Mouse (Mus musculus): ENCODE results near the gene Abcg8. TPM values are rescaled to one million over a fixed set of nuclear protein-coding genes. Genes with fewer than 3 reads are reported as not detected.

The Abcg8 gene
- polyA plus RNA-seq, 1 experiment from 2014 or later, result 0.17 TPM

DNA sequence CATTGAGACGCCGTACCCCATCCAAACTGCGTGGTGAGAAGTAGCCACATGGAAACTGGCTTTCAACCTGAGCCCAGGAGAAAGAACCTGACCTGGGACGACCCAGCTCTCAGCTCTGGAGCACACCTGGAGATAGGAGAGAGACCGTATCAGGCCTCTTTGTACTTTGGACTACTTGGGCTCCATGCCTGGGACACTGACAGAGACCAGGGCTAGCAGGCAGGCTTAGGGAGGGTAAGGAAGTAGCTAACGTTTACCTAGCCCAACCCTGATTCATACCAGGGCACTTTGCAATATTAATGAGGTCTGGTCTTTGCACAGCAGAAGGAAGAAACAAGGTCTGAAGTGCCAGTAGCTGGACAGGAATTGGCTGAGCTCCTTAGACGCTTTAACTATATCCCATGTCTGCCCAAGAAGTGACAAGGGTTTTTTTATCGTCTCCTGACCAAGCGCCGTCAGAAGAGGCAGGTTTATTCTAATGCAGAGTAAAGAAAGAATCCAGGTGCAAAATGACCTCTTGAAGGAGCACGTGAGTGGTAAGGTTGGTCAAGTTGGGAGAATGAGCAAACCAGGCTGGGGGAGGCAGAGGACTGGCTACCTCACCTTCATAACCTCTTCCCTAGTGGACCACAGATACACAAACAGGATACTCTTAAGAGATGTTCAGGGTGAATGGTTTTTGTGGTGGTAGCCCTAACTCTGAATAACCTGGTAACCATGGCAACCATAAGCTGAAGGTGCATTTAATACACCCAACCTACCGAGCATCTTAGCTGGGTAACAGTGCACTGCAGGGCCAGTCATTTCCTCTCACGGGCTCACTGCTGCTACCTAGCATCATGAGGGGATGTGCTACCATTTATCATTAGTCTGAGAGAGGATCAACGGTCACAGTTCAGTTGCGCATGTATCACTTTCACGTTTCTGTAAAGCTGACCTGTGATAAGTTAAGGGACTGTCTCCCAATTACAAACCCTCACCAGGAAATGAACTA, 3.4 kb upstream of the Abcg8 start:
- H3K27me3 ChIP-seq (ENCODE audit: control insufficient read depth, insufficient read depth, low read length), result no peaks in the 10 kb centered on the region; the same call in 1 of the 2 replicates
- H3K27ac ChIP-seq (ENCODE audit: low read length), result no peak overlapping the region
- WGBS, result 66% methylated on average over 16 of the region's 16 CpGs
- H3K9me3 ChIP-seq (replicated peaks; ENCODE audit: control insufficient read depth, low read length), result no peaks in the 10 kb centered on the region
- H3K4me3 ChIP-seq (ENCODE audit: low read length), result no peak overlapping the region
- H3K4me1 ChIP-seq (ENCODE audit: control insufficient read depth, insufficient read depth, low read length), result peaks cover 7% of the 10 kb centered on the region
- no peak overlapping the region for H3K4me2 ChIP-seq (ENCODE audit: low read depth, low read length)
- H3K9ac ChIP-seq (ENCODE audit: low read length), result no peak overlapping the region
- H3K36me3 ChIP-seq (ENCODE audit: control insufficient read depth, insufficient read depth), result no peaks in the 10 kb centered on the region
- no peak for ATAC-seq (replicated peaks; ENCODE audit: extremely low read depth, insufficient read depth, low FRiP score)

DNA sequence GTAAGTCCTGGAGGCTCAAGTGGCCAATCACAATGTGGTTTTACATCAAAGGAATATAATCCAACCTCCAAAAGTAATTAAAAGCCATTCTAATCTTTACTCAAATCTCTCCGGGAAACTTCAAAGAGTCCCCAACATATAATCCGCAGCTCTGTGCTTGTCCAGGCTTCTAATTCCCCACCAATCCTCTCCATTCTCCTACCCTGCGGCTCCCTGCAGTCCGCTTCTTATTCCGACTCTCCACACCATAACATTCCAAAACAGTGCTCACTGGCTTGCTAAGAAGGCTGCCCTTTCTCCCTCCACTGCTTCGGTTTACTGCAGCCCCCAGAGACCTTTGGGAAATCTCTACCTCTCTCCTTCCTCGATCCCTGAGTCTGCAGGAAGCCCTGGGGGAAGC, 2.1 kb upstream of the Abcg8 start:
- Histone ChIP-seq H3K4me3 (ENCODE audit: low read length) (no peak overlapping the region), H3K9ac (ENCODE audit: low read length) (no peak overlapping the region), H3K27me3 (ENCODE audit: control insufficient read depth, insufficient read depth, low read length) (no peaks in the 10 kb centered on the region; the same call in 1 of the 2 replicates), H3K9me3 (replicated peaks; ENCODE audit: control insufficient read depth, low read length) (no peaks in the 10 kb centered on the region), H3K4me2 (ENCODE audit: low read depth, low read length) (no peak overlapping the region), H3K36me3 (ENCODE audit: control insufficient read depth, insufficient read depth) (no peaks in the 10 kb centered on the region), H3K4me1 (ENCODE audit: control insufficient read depth, insufficient read depth, low read length) (peaks cover 7% of the 10 kb centered on the region), H3K27ac (ENCODE audit: low read length) (no peak overlapping the region)
- WGBS, result 55% methylated on average over 7 of the region's 7 CpGs
- ATAC-seq (replicated peaks; ENCODE audit: extremely low read depth, insufficient read depth, low FRiP score), result no peak

DNA sequence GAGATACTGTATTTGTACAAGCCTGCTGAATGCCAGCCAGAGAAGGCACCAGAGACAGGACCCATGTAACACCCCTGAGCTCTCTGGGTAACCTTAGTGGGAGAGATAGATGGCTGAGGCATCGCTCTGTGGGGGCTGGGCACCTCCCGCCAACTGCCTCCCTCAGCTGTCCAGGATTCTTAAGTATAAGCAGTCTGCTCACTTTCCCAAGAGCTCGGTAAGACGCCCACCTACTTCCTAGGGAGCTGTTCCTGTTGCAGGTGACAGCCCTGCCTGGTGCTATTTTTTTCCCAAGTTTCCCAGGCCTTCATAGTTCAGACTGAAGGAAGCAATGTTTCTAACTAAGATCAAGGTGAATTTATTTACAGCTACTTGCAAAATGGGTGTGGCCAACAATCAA, 898 bp upstream of the Abcg8 start:
- H3K27ac ChIP-seq (ENCODE audit: low read length), result no peak overlapping the region
- WGBS, result 43% methylated on average over 4 of the region's 4 CpGs
- ATAC-seq (replicated peaks; ENCODE audit: extremely low read depth, insufficient read depth, low FRiP score), result no peak

DNA sequence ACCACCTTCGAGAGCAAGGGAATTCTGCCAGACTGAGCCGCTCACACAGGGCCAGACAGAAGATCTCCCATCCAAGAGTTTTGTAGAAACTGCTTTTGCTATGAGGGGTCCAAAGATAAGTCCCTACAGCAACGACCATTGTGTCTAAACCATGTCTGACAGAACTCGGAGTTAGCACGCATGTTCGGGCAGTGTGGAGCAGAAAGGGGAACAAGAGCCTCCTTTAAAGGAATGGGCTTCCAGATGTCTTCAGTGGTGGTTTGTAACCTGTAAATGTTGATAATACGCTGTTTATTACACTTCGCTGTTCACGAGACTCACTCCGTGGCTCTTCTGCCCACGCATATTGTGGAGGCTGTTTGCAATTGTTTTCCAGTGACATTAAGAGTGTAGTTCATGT, 1.5 kb downstream of the Abcg8 start:
- Histone ChIP-seq H3K4me2 (ENCODE audit: low read depth, low read length) (no peak overlapping the region), H3K36me3 (ENCODE audit: control insufficient read depth, insufficient read depth) (no peaks in the 10 kb centered on the region), H3K4me1 (ENCODE audit: control insufficient read depth, insufficient read depth, low read length) (peaks cover 7% of the 10 kb centered on the region), H3K27me3 (ENCODE audit: control insufficient read depth, insufficient read depth, low read length) (no peaks in the 10 kb centered on the region; the same call in 1 of the 2 replicates), H3K27ac (ENCODE audit: low read length) (no peak overlapping the region), H3K4me3 (ENCODE audit: low read length) (no peak overlapping the region), H3K9me3 (replicated peaks; ENCODE audit: control insufficient read depth, low read length) (no peaks in the 10 kb centered on the region), H3K9ac (ENCODE audit: low read length) (no peak overlapping the region)
- WGBS, result 82% methylated on average over 11 of the region's 11 CpGs
- ATAC-seq (replicated peaks; ENCODE audit: extremely low read depth, insufficient read depth, low FRiP score), result no peak

More for the DNA sequence above, 898 bp upstream of the Abcg8 start:
- Histone ChIP-seq H3K27me3 (ENCODE audit: control insufficient read depth, insufficient read depth, low read length) (no peaks in the 10 kb centered on the region; the same call in 1 of the 2 replicates), H3K4me3 (ENCODE audit: low read length) (no peak overlapping the region), H3K9ac (ENCODE audit: low read length) (no peak overlapping the region), H3K9me3 (replicated peaks; ENCODE audit: control insufficient read depth, low read length) (no peaks in the 10 kb centered on the region), H3K4me1 (ENCODE audit: control insufficient read depth, insufficient read depth, low read length) (peaks cover 7% of the 10 kb centered on the region), H3K4me2 (ENCODE audit: low read depth, low read length) (no peak overlapping the region), H3K36me3 (ENCODE audit: control insufficient read depth, insufficient read depth) (no peaks in the 10 kb centered on the region)

DNA sequence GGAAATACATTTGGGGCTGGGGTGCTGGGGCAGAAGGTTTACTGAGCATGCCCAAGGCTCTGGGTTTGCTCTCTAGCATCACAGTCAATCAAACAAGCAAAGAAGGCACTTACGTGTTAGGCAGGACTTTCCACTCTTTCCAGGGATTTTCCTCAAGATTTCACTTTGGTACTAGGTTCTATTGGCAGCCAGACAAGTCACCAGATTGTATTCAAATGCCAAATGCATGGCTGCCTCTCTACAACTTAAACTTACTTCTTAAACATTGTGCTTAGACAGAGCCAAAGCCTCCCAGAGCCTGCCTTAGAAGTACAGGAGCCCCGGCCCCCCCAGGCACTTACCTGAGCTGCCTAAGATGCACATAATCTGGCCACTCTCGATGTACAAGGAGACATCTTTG, 5.6 kb downstream of the Abcg8 start:
- Histone ChIP-seq H3K4me2 (ENCODE audit: low read depth, low read length) (no peak overlapping the region), H3K4me3 (ENCODE audit: low read length) (no peak overlapping the region), H3K36me3 (ENCODE audit: control insufficient read depth, insufficient read depth) (no peaks in the 10 kb centered on the region), H3K9ac (ENCODE audit: low read length) (no peak overlapping the region), H3K4me1 (ENCODE audit: control insufficient read depth, insufficient read depth, low read length) (no peaks in the 10 kb centered on the region), H3K27ac (ENCODE audit: low read length) (no peak overlapping the region), H3K27me3 (ENCODE audit: control insufficient read depth, insufficient read depth, low read length) (no peaks in the 10 kb centered on the region; the same call in 1 of the 2 replicates), H3K9me3 (replicated peaks; ENCODE audit: control insufficient read depth, low read length) (no peaks in the 10 kb centered on the region)
- ATAC-seq (replicated peaks; ENCODE audit: extremely low read depth, insufficient read depth, low FRiP score), result no peak
- WGBS, result 92% methylated on average over 3 of the region's 3 CpGs

DNA sequence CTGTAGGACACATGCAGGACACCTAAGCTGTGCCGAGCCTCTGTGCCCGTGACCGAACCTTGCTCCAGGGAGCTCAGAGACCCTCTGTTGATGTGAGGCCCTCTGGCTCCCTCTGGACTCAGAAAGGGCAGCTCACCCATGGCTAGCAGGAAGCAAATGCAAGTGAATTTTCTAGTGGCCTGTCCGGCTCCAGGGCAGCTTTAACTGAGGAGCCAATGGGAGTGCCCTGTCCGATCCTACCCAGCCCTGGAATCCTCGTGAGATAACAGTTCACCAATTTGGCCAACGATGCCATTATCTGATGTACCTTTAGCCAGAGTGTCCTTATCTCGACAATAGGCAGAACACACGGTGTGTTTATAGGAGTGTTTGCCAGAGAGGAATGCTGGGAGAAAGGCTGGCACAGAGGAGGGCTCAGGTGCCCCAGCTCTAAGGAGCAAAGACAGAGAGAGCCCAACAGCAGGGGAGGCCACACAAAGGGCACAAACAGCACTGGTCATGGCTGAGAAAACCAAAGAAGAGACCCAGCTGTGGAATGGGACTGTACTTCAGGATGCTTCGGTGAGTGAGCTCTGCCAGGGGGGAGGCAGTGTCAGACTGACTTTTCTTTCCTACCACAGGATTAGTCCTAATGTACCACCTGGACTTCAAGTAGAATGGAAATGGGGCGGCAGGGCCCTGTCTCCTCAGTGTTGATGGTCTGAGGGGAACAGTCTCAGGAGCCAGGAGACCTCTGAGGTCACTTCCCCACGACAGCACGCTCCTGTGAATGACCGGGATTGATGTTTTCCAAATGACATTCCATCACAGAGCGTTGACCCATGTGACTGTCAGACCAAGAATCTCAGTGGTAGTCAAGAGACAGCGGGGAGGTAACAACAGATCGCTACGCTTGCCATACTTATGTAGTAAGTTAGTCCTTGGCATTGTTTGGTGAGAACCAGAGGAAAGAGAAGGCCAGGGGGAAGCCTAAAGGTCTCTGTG, 6.9 kb downstream of the Abcg8 start, which contains the start of gene Abcg5:
Gene Abcg5, minus strand, starts transcription at position 278 of the 984 bp plus-strand sequence.
- WGBS, result 62% methylated on average over 18 of the region's 18 CpGs
- H3K4me1 ChIP-seq (ENCODE audit: control insufficient read depth, insufficient read depth, low read length), result no peaks in the 10 kb centered on the region
- no peak within 1 kb of the TSS for H3K4me2 ChIP-seq (ENCODE audit: low read depth, low read length)
- no peaks in the 10 kb centered on the region for H3K27me3 ChIP-seq (ENCODE audit: control insufficient read depth, insufficient read depth, low read length)
- no peak within 1 kb of the TSS for H3K4me3 ChIP-seq (ENCODE audit: low read length)
- no peaks in the 10 kb centered on the region for H3K36me3 ChIP-seq (ENCODE audit: control insufficient read depth, insufficient read depth)
- no peak for ATAC-seq (replicated peaks; ENCODE audit: extremely low read depth, insufficient read depth, low FRiP score)
- H3K9ac ChIP-seq (ENCODE audit: low read length), result no peak within 1 kb of the TSS
- H3K9me3 ChIP-seq (replicated peaks; ENCODE audit: control insufficient read depth, low read length), result no peaks in the 10 kb centered on the region
- no peak within 1 kb of the TSS for H3K27ac ChIP-seq (ENCODE audit: low read length)

DNA sequence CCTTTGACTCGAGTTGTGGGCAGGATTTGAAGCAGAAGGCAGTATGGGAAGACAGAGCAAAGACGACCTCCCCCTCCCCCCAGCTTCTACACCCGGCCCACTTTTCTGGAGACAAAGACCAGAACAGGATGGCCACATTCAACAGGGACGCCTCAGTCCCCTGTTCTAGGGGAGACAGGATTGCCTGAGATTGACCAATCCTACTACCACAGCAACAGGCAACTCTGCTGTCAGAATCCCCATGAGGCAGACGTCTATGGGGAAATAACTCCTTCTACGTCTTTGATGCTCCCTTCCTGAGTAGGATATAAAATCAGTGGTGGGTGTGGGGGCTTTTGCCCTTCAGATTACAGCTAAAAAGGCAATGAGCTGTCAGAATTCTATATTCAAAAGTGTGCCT, 8.2 kb downstream of the Abcg8 start:
- Histone ChIP-seq H3K9me3 (replicated peaks; ENCODE audit: control insufficient read depth, low read length) (no peaks in the 10 kb centered on the region), H3K36me3 (ENCODE audit: control insufficient read depth, insufficient read depth) (no peaks in the 10 kb centered on the region), H3K4me2 (ENCODE audit: low read depth, low read length) (no peak overlapping the region), H3K27ac (ENCODE audit: low read length) (no peak overlapping the region), H3K9ac (ENCODE audit: low read length) (no peak overlapping the region), H3K4me3 (ENCODE audit: low read length) (no peak overlapping the region), H3K27me3 (ENCODE audit: control insufficient read depth, insufficient read depth, low read length) (no peaks in the 10 kb centered on the region), H3K4me1 (ENCODE audit: control insufficient read depth, insufficient read depth, low read length) (no peaks in the 10 kb centered on the region)
- ATAC-seq (replicated peaks; ENCODE audit: extremely low read depth, insufficient read depth, low FRiP score), result no peak
- 44% methylated on average over 6 of the region's 6 CpGs for WGBS

DNA sequence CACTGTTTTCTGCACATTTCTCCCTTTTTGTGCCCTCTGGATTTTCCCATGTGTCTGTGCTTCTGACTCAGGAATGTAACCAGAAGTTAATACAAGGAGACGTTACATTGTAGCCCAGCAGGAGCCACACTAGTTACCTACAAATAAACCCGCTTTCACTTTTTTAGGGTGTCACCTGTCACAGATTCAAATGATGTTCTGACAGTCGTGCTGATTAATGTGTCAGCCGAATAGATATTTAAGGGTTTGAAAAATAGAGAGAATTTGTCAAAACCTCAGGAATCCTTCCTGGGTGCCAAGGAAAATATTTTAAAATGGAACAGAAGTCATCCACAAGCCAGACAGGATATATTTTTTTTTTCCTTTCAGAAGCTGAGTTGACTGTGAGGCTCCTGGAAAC, 9.2 kb downstream of the Abcg8 start:
- no peak for ATAC-seq (replicated peaks; ENCODE audit: extremely low read depth, insufficient read depth, low FRiP score)
- Histone ChIP-seq H3K27ac (ENCODE audit: low read length) (no peak overlapping the region), H3K36me3 (ENCODE audit: control insufficient read depth, insufficient read depth) (no peaks in the 10 kb centered on the region), H3K4me1 (ENCODE audit: control insufficient read depth, insufficient read depth, low read length) (no peaks in the 10 kb centered on the region), H3K27me3 (ENCODE audit: control insufficient read depth, insufficient read depth, low read length) (no peaks in the 10 kb centered on the region), H3K9me3 (replicated peaks; ENCODE audit: control insufficient read depth, low read length) (no peaks in the 10 kb centered on the region), H3K9ac (ENCODE audit: low read length) (no peak overlapping the region), H3K4me2 (ENCODE audit: low read depth, low read length) (no peak overlapping the region), H3K4me3 (ENCODE audit: low read length) (no peak overlapping the region)
- 71% methylated on average over 4 of the region's 4 CpGs for WGBS

All from heart, embryonic 16.5 days (tissue).